Mouse (Mus musculus) gastrocnemius, postnatal 36 days (tissue): ENCODE results near the gene Ankrd55. TPM values are rescaled to one million over a fixed set of nuclear protein-coding genes. Genes with fewer than 3 reads are reported as not detected.

Source experiments
- total RNA-seq, 2 experiments: library from RNA; stranded (reverse); gene quantifications; 2 replicates each; pipeline ENCODE4 v1.2.3; 2021

Ankrd55 gene
- total RNA-seq, 2 experiments from 2014 or later = not detected

Other genes starting within 250 kb of the Ankrd55 start
- 100 to 1,000 TPM; 124 to 163 TPM for gene Il6st, start 175.6 kb downstream of the Ankrd55 start, total RNA-seq